Mouse (Mus musculus): ENCODE results near the gene Nos1ap. TPM values are rescaled to one million over a fixed set of nuclear protein-coding genes. Genes with fewer than 3 reads are reported as not detected.

Gene Nos1ap
- polyA plus RNA-seq, 1 experiment: 2.3 TPM

DNA sequence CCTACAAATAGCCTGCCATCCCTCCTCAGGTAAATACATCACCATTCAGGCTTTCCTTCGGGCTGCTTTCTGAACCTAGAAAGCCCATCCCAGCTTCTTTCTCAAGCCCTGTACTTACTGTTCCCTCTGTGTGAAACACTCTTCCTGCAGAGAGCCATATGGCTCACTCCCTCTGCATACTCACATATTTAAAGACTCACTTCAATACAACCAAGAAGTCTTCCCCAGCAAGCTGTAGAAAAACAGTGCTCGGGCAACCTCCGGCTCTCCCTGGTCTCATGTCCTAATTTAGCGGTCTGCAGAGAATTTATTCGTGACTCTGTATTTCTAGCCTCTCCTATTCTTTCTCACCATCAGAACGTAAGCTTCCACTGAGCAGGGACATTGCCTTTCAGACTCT is 83.4 kb downstream of the Nos1ap start:
- Histone ChIP-seq H3K4me1 (ENCODE audit: control insufficient read depth, insufficient read depth, insufficient read length, low read length) (no peaks in the 10 kb centered on the region), H3K4me3 (ENCODE audit: insufficient read depth, low read depth, low read length) (no peak overlapping the region), H3K27ac (replicated peaks; ENCODE audit: low read depth, low read length) (no peak overlapping the region)

DNA sequence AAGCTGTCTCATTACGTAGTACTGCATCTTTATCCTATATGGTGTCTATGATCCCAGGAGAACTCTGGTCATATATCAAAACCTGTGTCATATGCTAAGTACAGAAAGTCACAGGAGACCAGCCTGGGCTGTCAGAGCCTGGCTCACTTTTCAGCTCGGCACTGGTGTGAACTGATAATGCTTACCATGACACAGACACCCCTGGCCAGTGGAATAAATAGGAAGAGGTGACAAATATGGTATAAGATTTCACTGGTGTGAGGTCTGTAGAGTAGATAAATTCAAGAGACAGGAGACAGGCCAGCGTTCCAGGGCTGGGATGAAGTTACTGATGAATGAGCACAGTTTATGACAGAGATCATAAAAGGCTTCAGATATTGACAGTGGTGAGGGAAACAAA is 84.6 kb downstream of the Nos1ap start:
- H3K4me3 ChIP-seq (ENCODE audit: insufficient read depth, low read depth, low read length): no peak overlapping the region
- no peak overlapping the region for H3K27ac ChIP-seq (replicated peaks; ENCODE audit: low read depth, low read length)
- H3K4me1 ChIP-seq (ENCODE audit: control insufficient read depth, insufficient read depth, insufficient read length, low read length): no peaks in the 10 kb centered on the region

DNA sequence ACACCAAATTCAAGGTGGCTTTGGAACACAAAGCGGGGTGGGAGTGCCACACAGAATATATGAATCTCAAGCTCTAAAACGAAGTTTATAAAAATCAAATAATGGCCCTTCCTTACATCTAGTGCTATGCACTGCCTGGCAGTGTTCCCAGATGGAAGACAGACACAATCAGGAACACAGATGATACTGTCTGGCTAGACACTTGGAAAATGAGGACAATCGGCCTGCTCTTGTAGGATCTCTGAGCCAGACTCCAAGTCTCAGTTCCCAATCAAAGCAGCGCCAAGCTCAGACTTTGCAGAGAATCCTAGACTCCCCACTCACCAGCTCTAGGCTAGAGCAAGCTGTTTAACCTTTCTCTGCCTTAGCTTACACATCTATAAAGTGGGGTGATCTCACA is 85.3 kb downstream of the Nos1ap start:
- H3K4me1 ChIP-seq (ENCODE audit: control insufficient read depth, insufficient read depth, insufficient read length, low read length): 0 out of 2 replicates have a peak, but pooled peaks cover 3% of the 10 kb centered on the region
- no peak overlapping the region for H3K27ac ChIP-seq (replicated peaks; ENCODE audit: low read depth, low read length)
- H3K4me3 ChIP-seq (ENCODE audit: insufficient read depth, low read depth, low read length): no peak overlapping the region

DNA sequence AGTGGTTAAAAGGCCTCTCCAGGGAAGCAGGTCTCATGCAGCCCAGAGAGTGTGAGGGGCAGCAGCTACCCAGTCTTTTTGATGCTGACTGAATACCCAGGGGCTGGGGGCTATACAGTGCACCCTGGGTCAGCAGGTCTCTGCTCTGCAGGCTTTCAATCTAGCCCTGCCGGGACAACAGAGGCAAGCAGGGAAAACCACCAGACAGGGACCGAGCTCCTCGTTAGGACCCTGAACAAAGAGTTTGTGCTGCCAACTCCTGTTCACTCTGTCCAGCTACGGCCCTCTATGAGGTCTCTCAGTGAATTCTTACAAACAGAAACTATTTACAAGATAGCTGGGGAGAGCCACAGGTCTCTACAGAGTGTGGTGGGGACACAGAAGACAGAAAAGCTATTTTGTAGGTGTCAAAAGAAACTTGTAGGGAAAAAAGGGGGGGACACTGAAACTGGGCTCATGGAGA is 86.4 kb downstream of the Nos1ap start:
- no peak overlapping the region for H3K27ac ChIP-seq (replicated peaks; ENCODE audit: low read depth, low read length)
- H3K4me3 ChIP-seq (ENCODE audit: insufficient read depth, low read depth, low read length): no peak overlapping the region

DNA sequence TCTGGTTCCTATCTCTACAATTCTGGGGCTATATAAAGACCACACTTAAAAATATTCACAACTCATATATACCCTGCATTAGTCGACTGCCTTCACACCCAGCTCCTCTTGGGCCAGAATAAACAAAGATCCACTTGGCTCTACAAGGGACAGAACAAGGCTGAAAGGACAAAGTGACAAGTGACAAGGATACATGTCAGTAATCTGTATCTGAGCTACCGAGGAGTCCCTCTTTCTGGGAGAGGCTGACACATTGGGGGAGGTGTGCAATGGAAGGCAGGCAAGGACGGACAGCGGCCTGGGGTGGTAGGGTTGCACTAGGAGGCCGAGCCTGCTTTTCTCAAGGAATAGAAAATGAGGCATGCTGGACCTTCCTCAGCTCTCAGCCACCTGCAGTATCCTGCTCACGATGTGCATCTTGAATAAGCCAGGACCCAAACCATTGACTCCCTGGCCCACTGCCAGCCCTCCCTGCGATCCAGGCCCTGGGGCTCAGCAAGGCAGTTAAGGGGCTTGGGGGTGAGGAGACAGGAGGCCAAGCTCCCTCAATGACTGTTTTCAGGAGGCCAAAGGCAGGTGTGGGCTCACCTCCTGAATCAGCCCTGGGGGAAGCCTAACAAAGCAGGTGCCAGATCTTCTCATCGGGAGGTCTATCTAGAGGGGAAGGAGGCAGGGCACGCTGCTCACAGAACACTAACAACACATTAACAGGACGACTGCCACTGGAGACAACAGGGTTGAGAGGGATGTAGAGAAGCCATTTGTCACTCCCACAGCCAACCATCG is 87.0 kb downstream of the Nos1ap start:
- Histone ChIP-seq H3K4me1 (ENCODE audit: control insufficient read depth, insufficient read depth, insufficient read length, low read length) (0 out of 2 replicates have a peak, but pooled peaks cover 3% of the 10 kb centered on the region), H3K27ac (replicated peaks; ENCODE audit: low read depth, low read length) (no peak overlapping the region), H3K4me3 (ENCODE audit: insufficient read depth, low read depth, low read length) (no peak overlapping the region)

More for the DNA sequence above, 86.4 kb downstream of the Nos1ap start:
- H3K4me1 ChIP-seq (ENCODE audit: control insufficient read depth, insufficient read depth, insufficient read length, low read length): 0 out of 2 replicates have a peak, but pooled peaks cover 3% of the 10 kb centered on the region

DNA sequence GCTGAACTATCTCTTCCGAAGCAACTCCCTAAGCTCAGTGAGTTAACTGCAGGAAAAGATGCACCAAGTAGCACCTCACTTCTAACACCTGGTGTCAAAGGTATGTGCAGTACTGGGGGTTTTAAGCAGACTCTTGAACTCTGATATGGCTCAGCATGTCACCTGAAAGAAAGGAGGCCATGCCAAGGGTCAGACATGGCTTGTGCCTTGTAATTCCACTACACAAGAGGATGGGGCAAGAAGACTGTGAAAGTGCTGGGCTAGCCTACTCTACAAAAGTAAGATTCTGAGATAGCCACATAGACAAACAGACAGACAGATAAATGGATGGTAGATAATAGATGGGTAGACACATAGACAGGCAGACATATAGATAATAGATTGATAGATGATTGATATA is 87.7 kb downstream of the Nos1ap start:
- Histone ChIP-seq H3K27ac (replicated peaks; ENCODE audit: low read depth, low read length) (no peak overlapping the region), H3K4me1 (ENCODE audit: control insufficient read depth, insufficient read depth, insufficient read length, low read length) (0 out of 2 replicates have a peak, but pooled peaks cover 3% of the 10 kb centered on the region)

DNA sequence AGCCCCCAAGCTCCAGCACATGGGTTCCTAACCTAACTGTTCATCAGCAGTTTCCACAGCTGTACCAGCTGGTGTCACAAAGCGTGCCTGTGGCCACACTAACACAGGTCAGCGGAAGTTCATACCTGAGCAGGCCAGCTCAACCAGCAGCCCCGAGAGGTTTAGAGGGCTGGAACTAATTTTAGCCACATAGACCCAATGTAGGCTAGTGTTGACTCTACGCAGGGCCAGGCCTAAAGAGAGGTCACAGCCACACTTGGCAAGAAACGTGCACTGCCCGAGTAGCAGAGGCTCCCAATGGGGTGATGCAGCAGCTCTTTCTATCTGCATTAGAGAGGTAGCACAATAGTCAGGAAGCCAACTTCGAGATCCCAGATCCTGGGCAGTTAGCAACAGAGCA is 88.1 kb downstream of the Nos1ap start:
- H3K4me3 ChIP-seq (ENCODE audit: insufficient read depth, low read depth, low read length): no peak overlapping the region
- H3K4me1 ChIP-seq (ENCODE audit: control insufficient read depth, insufficient read depth, insufficient read length, low read length): 0 out of 2 replicates have a peak, but pooled peaks cover 3% of the 10 kb centered on the region
- no peak overlapping the region for H3K27ac ChIP-seq (replicated peaks; ENCODE audit: low read depth, low read length)

More for the DNA sequence above, 87.7 kb downstream of the Nos1ap start:
- H3K4me3 ChIP-seq (ENCODE audit: insufficient read depth, low read depth, low read length): no peak overlapping the region

DNA sequence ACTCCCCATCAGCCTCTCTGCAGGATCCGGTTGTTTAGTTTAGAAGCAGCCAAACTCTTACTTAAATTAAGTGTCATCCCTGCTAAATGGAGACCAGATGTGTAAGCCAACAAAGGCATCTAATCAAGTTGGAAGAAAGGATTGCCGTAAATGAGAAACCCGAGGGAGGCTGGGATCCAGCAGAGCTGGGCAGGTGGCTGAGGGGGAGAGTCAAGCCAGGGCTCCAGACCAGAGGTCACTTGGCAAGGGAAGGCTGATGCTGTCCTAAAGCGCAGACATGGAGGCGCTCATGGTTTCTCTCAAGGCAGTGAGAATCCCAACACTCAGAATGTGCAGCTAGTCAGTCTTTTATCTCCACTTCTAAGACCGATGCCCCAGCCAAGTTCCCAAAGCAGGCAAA is 89.8 kb downstream of the Nos1ap start:
- no peak overlapping the region for H3K27ac ChIP-seq (replicated peaks; ENCODE audit: low read depth, low read length)
- no peak overlapping the region for H3K4me3 ChIP-seq (ENCODE audit: insufficient read depth, low read depth, low read length)
- H3K4me1 ChIP-seq (ENCODE audit: control insufficient read depth, insufficient read depth, insufficient read length, low read length): 0 out of 2 replicates have a peak, but pooled peaks cover 3% of the 10 kb centered on the region

DNA sequence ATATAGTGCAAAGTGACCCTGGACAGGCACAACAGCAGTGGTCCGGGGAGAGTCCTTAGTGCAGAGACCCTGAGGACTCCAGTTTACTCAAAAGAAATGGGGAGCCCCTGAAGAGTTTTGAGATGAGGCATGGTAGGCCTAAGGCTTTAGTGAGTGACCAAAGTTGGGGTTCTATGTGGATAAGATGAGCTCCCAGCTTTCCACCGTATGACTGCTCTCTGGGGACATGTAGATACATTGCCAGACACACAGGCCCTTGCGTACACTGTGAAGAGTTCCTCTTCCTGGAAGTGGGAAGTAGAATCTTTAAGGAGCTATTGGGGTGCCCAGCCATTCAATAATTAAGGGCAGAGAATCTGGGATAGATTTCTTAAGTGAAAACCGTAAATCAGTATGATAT is 90.2 kb downstream of the Nos1ap start:
- H3K4me3 ChIP-seq (ENCODE audit: insufficient read depth, low read depth, low read length): no peak overlapping the region
- H3K4me1 ChIP-seq (ENCODE audit: control insufficient read depth, insufficient read depth, insufficient read length, low read length): 0 out of 2 replicates have a peak, but pooled peaks cover 3% of the 10 kb centered on the region
- no peak overlapping the region for H3K27ac ChIP-seq (replicated peaks; ENCODE audit: low read depth, low read length)

DNA sequence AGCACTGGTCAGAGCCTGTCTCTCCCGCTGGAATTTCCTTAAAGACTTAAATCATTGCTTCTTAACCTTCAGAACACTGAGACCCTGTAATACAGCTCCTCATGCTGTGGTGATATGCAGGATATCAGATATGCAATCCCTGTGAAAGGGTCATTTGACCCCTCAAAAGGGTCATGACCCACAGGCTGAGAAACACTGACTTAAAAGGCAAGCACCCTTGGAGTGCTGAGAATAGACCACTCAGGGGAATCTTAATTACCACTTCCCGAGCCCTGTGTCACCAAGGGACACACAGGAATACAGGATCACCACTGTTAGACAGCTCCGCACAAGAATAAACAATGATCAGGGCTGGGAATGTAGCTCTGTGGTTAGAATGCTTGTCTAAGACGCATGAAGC is 91.0 kb downstream of the Nos1ap start:
- no peak overlapping the region for H3K27ac ChIP-seq (replicated peaks; ENCODE audit: low read depth, low read length)
- 0 out of 2 replicates have a peak, but pooled peaks cover 3% of the 10 kb centered on the region for H3K4me1 ChIP-seq (ENCODE audit: control insufficient read depth, insufficient read depth, insufficient read length, low read length)
- no peak overlapping the region for H3K4me3 ChIP-seq (ENCODE audit: insufficient read depth, low read depth, low read length)

DNA sequence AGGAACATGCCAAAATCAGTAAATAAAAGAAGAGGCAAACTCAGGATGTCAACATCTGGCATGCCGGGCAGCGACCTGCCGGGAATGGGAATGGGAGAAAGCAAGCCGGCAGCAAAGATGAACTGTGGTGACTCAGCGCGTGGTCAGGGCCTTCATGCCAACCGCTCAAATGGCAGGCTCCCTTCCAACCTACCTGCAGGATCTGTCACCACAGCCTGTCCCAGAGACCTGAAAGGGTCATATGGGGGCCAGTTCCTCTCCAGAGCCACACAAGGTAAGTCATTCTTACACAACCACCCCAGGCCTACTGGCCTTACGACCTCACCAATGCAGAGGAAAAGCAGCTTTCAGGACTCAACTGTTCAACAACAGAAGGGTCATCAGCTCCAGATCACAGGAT is 93.4 kb downstream of the Nos1ap start:
- 0 out of 2 replicates have a peak, but pooled peaks cover 3% of the 10 kb centered on the region for H3K4me1 ChIP-seq (ENCODE audit: control insufficient read depth, insufficient read depth, insufficient read length, low read length)
- H3K4me3 ChIP-seq (ENCODE audit: insufficient read depth, low read depth, low read length): no peak overlapping the region
- no peak overlapping the region for H3K27ac ChIP-seq (replicated peaks; ENCODE audit: low read depth, low read length)

DNA sequence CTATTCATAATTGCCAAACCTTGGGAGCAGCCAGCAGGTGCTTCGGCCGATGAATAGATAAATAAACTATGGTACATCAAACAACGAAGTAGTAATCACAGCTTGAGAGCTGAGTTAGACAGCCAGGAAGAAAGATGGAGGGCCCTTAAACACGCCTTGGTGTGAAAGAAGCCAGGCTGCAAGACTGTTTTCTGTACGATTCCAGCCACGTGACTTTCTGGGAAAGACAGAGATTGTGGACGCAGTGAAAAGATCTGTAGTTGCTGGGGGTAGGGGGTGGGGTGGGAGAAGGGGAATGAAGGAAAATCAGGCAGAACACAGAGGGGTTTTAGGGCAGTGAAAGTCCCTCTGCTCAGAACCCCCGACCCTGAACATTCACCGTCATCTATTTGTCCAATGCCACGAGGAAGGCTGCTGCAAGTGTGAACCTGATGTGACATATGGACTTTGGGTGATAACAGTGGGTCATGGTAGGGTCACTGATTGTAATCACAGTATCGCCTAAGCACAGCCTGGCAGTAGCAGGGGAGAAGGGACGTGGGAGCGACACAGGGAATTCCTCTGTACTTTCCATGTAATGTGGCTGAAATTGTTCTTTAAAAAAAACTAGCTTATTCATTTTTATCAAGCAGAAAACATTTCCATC is 94.0 kb downstream of the Nos1ap start:
- Histone ChIP-seq H3K4me1 (ENCODE audit: control insufficient read depth, insufficient read depth, insufficient read length, low read length) (0 out of 2 replicates have a peak, but pooled peaks cover 3% of the 10 kb centered on the region), H3K27ac (replicated peaks; ENCODE audit: low read depth, low read length) (no peak overlapping the region)

DNA sequence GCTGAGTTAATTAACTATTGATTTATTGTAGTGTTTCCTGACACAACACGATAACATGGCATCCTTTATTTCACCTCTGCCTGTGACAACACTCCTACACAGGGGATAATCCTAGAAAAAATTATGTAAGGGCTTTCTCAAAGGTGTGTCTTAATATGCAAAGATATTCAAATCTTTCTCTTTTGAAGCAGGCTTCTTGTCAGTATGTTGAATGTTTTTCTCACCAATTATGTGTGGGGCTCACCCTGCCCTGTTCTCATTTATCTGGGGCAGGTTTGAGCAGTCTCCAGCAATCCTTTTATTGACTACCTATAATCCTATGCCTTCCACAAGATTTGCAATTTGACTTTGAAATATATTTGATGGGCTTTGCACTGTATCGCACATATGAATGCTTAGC is 97.1 kb downstream of the Nos1ap start:
- Histone ChIP-seq H3K27ac (replicated peaks; ENCODE audit: low read depth, low read length) (no peak overlapping the region), H3K4me3 (ENCODE audit: insufficient read depth, low read depth, low read length) (no peak overlapping the region), H3K4me1 (ENCODE audit: control insufficient read depth, insufficient read depth, insufficient read length, low read length) (no peaks in the 10 kb centered on the region)

More for the DNA sequence above, 94.0 kb downstream of the Nos1ap start:
- no peak overlapping the region for H3K4me3 ChIP-seq (ENCODE audit: insufficient read depth, low read depth, low read length)

DNA sequence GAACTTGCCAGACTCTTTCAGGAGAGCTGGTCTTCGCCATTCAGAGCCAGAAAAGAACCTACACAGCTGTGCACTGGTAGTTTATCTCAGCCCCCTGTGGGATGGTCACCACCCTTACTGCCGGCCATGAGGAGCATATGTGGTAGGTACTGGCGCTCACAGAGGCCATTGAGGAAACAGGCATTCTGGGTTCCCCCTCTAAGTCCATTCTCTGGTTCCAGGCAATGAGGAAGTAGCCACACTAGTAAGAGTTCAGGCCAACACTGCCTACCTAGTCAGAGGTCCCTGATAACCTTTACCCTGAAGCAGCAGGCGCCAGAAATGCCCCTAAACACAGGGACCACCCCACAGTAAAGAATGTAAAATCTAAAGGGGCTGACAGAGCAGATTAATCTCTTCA is 97.6 kb downstream of the Nos1ap start:
- Histone ChIP-seq H3K27ac (replicated peaks; ENCODE audit: low read depth, low read length) (no peak overlapping the region), H3K4me3 (ENCODE audit: insufficient read depth, low read depth, low read length) (no peak overlapping the region), H3K4me1 (ENCODE audit: control insufficient read depth, insufficient read depth, insufficient read length, low read length) (no peaks in the 10 kb centered on the region)

DNA sequence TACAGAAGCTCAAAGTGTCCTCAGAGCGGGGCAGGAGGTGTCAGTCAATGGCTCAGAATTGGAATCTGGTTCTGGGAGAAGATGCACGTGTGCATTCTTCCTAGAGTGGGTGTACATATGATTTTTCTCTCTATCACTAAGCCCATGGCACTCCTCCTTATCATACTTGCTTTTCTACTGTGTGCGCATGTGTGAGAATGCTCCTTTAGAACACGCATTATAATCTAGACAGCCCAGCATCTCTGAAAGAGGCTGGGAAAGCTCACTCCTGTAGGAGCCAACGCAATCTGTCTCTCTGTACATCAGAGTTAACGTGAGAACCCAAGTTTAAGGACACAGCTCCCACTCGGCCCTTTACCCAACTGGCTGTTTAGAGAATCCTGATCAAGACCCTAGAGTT is 99.7 kb downstream of the Nos1ap start:
- H3K27ac ChIP-seq (replicated peaks; ENCODE audit: low read depth, low read length): no peak overlapping the region

More for the DNA sequence above, 99.7 kb downstream of the Nos1ap start:
- Histone ChIP-seq H3K4me1 (ENCODE audit: control insufficient read depth, insufficient read depth, insufficient read length, low read length) (no peaks in the 10 kb centered on the region), H3K4me3 (ENCODE audit: insufficient read depth, low read depth, low read length) (no peak overlapping the region)

Measured in brown adipose tissue, adult 24 weeks (tissue).